Mouse (Mus musculus): Measurements from ENCODE around the gene Wipi2. TPM values are rescaled to one million over a fixed set of nuclear protein-coding genes. Genes with fewer than 3 reads are reported as not detected.

Wipi2 gene
- total RNA-seq (2023), result 60.9 TPM

GRCm38 (mm10) chr5:142627398-142627797 is at the start of gene Wipi2:
Wipi2 (plus strand) TSS chr5:142627698.

GRCm38 (mm10) chr5:142608259-142608988 is 19.1 kb upstream of the Wipi2 start, which contains the start of gene Mmd2:
Mmd2 (minus strand) TSS chr5:142608800.

GRCm38 (mm10) chr5:142692248-142692647 is 64.8 kb downstream of the Wipi2 start, which contains the start of gene Slc29a4:
Slc29a4 (plus strand) TSS chr5:142692512.

Other genes starting within 250 kb of the Wipi2 start
- gene Foxk1, start 226.2 kb upstream of the Wipi2 start, total RNA-seq (2023), result 118 TPM
- 37.8 TPM for gene Ap5z1, start 163.8 kb upstream of the Wipi2 start, total RNA-seq (2023)
- not detected for gene Papolb, start 97.6 kb upstream of the Wipi2 start, total RNA-seq (2023)
- gene Radil, start 76.6 kb upstream of the Wipi2 start, total RNA-seq (2023), result not detected
- gene Mmd2, start 18.9 kb upstream of the Wipi2 start, total RNA-seq (2023), result not detected
- gene Slc29a4, start 64.8 kb downstream of the Wipi2 start, total RNA-seq (2023), result 0.43 TPM
- 99.5 TPM for gene Tnrc18, start 190.0 kb downstream of the Wipi2 start, total RNA-seq (2023)

Data from CD8-positive naive resting alpha-beta T cell, adult 57 days (primary cell).